Mouse (Mus musculus) ES-Bruce4 (cell line): ENCODE measurements around the gene Chd5. TPM values are rescaled to one million over a fixed set of nuclear protein-coding genes. Genes with fewer than 3 reads are reported as not detected.

Experiments used
- H3K27ac ChIP-seq: 2 replicates; pipeline ENCODE4 v1.5.1; 2012; ENCODE audit warnings: low read length, inconsistent platforms; ENCODE audit not compliant: insufficient read depth
- H3K27me3 ChIP-seq: 2 replicates; pipeline ENCODE4 v1.6.1; 2012; ENCODE audit warnings: mild to moderate bottlenecking, low read length, inconsistent platforms; ENCODE audit not compliant: control insufficient read depth, poor library complexity, insufficient read depth, severe bottlenecking
- H3K36me3 ChIP-seq: 2 replicates; pipeline ENCODE4 v1.6.1; 2012; ENCODE audit warnings: inconsistent platforms, mild to moderate bottlenecking, low read length, moderate library complexity; ENCODE audit not compliant: control insufficient read depth, poor library complexity, insufficient read depth, severe bottlenecking
- H3K4me1 ChIP-seq: one replicate; pipeline ENCODE4 v1.8.1; 2011; ENCODE audit warnings: low read length; ENCODE audit not compliant: control insufficient read depth, insufficient read depth
- H3K4me3 ChIP-seq: 2 replicates; pipeline ENCODE4 v1.5.1; 2011; ENCODE audit warnings: low read depth, mild to moderate bottlenecking, low read length
- H3K9ac ChIP-seq: 2 replicates; pipeline ENCODE4 v1.6.1; 2012; ENCODE audit warnings: low read depth, mild to moderate bottlenecking, inconsistent platforms; ENCODE audit not compliant: poor library complexity, severe bottlenecking
- H3K9me3 ChIP-seq: replicated peaks from 2 replicates; pipeline ENCODE4 v1.6.1; 2012; ENCODE audit warnings: mild to moderate bottlenecking, low read length, inconsistent platforms; ENCODE audit not compliant: control insufficient read depth, poor library complexity, insufficient read depth, severe bottlenecking
- CTCF ChIP-seq: IDR thresholded peaks from one replicate; pipeline ENCODE4 v1.8.1; 2011; ENCODE audit warnings: low read depth, low read length
- EP300 ChIP-seq: IDR thresholded peaks from 2 replicates; pipeline ENCODE4 v1.6.1; 2011; ENCODE audit warnings: low read depth, low read length; ENCODE audit not compliant: insufficient read depth
- POLR2A ChIP-seq: IDR thresholded peaks from one replicate; pipeline ENCODE4 v1.8.1; 2011; ENCODE audit warnings: low read length; ENCODE audit not compliant: insufficient read depth
- polyA plus RNA-seq: library from polyadenylated mRNA; stranded (reverse); fragments of >200 nt; gene quantifications from 2 replicates; pipeline ENCODE4 v1.2.4, GENCODE M21; 2011; ENCODE audit warnings: low read depth; ENCODE audit not compliant: missing spikeins, insufficient read depth, insufficient read length

The Chd5 gene
- polyA plus RNA-seq, 1 experiment, result 5.8 TPM

GRCm38 (mm10) chr4:152321464-152321863 is 17.0 kb upstream of the Chd5 start:
- Histone ChIP-seq H3K9ac (no peak overlapping the region), H3K4me3 (no peak overlapping the region), H3K9me3 (no peaks in the 10 kb centered on the region), H3K36me3 (no peaks in the 10 kb centered on the region), H3K27me3 (no peaks in the 10 kb centered on the region), H3K4me1 (peaks cover 2% of the 10 kb centered on the region), H3K27ac (no peak overlapping the region)
- TF ChIP-seq POLR2A (no peak), EP300 (no peak), CTCF (no peak)

- Histone ChIP-seq H3K27me3 (no peaks in the 10 kb centered on the region), H3K36me3 (peaks cover 23% of the 10 kb centered on the region), H3K9ac (peak overlapping the region; percentile 93), H3K9me3 (no peaks in the 10 kb centered on the region), H3K27ac (peak overlapping the region; percentile 74), H3K4me1 (peaks cover 6% of the 10 kb centered on the region), H3K4me3 (peak overlapping the region; percentile 79)
- TF ChIP-seq CTCF (no peak), POLR2A (peak; percentile 17), EP300 (no peak)
Observed at GRCm38 (mm10) chr4:152324641-152325562, 13.5 kb upstream of the Chd5 start.

- H3K36me3 ChIP-seq, result peaks cover 32% of the 10 kb centered on the region
- no peaks in the 10 kb centered on the region for H3K9me3 ChIP-seq
- H3K27ac ChIP-seq, result peak within 1 kb of the TSS; percentile 74
- H3K4me1 ChIP-seq, result peaks cover 10% of the 10 kb centered on the region
- TF ChIP-seq POLR2A (peak; percentile 7), EP300 (peak; percentile 88), CTCF (no peak)
- H3K4me3 ChIP-seq, result peak within 1 kb of the TSS; percentile 93
- no peaks in the 10 kb centered on the region for H3K27me3 ChIP-seq
- peak within 1 kb of the TSS; percentile 93 for H3K9ac ChIP-seq
Observed at GRCm38 (mm10) chr4:152325574-152326411, 12.7 kb upstream of the Chd5 start, which contains the start of gene Rpl22. Gene Rpl22 (plus strand): TSS chr4:152325742.

GRCm38 (mm10) chr4:152326543-152326942 is 11.9 kb upstream of the Chd5 start:
- H3K9me3 ChIP-seq, result no peaks in the 10 kb centered on the region
- no peak for TF ChIP-seq EP300
- TF ChIP-seq POLR2A, result no peak
- TF ChIP-seq CTCF, result no peak
- peaks cover 10% of the 10 kb centered on the region for H3K4me1 ChIP-seq
- peak overlapping the region; percentile 93 for H3K9ac ChIP-seq
- H3K27me3 ChIP-seq, result no peaks in the 10 kb centered on the region
- H3K27ac ChIP-seq, result peak overlapping the region; percentile 40
- peaks cover 39% of the 10 kb centered on the region for H3K36me3 ChIP-seq
- peak overlapping the region; percentile 93 for H3K4me3 ChIP-seq

GRCm38 (mm10) chr4:152328691-152329090 is 9.8 kb upstream of the Chd5 start:
- peak overlapping the region; percentile 30 for H3K9ac ChIP-seq
- no peak overlapping the region for H3K4me3 ChIP-seq
- TF ChIP-seq POLR2A (no peak), CTCF (peak; percentile 79), EP300 (no peak)
- no peaks in the 10 kb centered on the region for H3K9me3 ChIP-seq
- peaks cover 8% of the 10 kb centered on the region for H3K4me1 ChIP-seq
- H3K27ac ChIP-seq, result no peak overlapping the region
- H3K36me3 ChIP-seq, result peaks cover 58% of the 10 kb centered on the region
- H3K27me3 ChIP-seq, result no peaks in the 10 kb centered on the region
